9 mouse cellular contexts compared by ENCODE assay signal in genomic region chr11:120225256-120226195, GRCm38 (mm10). TPM values are rescaled to one million over a fixed set of nuclear protein-coding genes. Genes with fewer than 3 reads are reported as not detected.
A peak's percentile ranks its signal among the peaks of the same experiment; 100 is the strongest.
DNase-seq lines count a peak whose midpoint lies in the region; ATAC-seq and TF ChIP-seq lines count a peak whose summit lies in the region.
"Had no signal": no experiment of that assay in that cellular context is flagged by ENCODE, and none has a peak within 500 bp of the region (broad histone marks: within the 10 kb centered on the region; RNA-seq: fewer than 3 reads in every experiment).

No protein-coding gene starts in this region.

- H3K4me1 ChIP-seq in embryonic facial prominence, embryonic 12.5 days, result peaks cover 81% of the 10 kb centered on the region
- H3K4me1 ChIP-seq in hindbrain, embryonic 15.5 days (replicated peaks), result peaks cover 72% of the 10 kb centered on the region
- peaks cover 79% of the 10 kb centered on the region for H3K4me1 ChIP-seq in liver, embryonic 12.5 days
- H3K4me1 ChIP-seq in small intestine, adult 2 months (ENCODE audit: control insufficient read depth, insufficient read depth, insufficient read length, low read length), result peaks cover 51% of the 10 kb centered on the region

- H3K9me3 ChIP-seq in embryonic facial prominence, embryonic 12.5 days, result no peaks in the 10 kb centered on the region
- H3K9me3 ChIP-seq in hindbrain, embryonic 15.5 days, result no peaks in the 10 kb centered on the region
- H3K9me3 ChIP-seq in liver, embryonic 12.5 days (replicated peaks), result no peaks in the 10 kb centered on the region

- H3K36me3 ChIP-seq in embryonic facial prominence, embryonic 12.5 days, result no peaks in the 10 kb centered on the region; the same call in 1 of the 2 replicates
- H3K36me3 ChIP-seq in hindbrain, embryonic 15.5 days, result no peaks in the 10 kb centered on the region
- no peaks in the 10 kb centered on the region for H3K36me3 ChIP-seq in liver, embryonic 12.5 days
- H3K36me3 ChIP-seq in small intestine, adult 2 months (ENCODE audit: control insufficient read depth, insufficient read depth, low read length), result no peaks in the 10 kb centered on the region

- no peaks in the 10 kb centered on the region for H3K27me3 ChIP-seq in embryonic facial prominence, embryonic 12.5 days
- H3K27me3 ChIP-seq in hindbrain, embryonic 15.5 days, result no peaks in the 10 kb centered on the region
- peaks cover 93% of the 10 kb centered on the region for H3K27me3 ChIP-seq in liver, embryonic 12.5 days (replicated peaks)
- H3K27me3 ChIP-seq in small intestine, adult 2 months (ENCODE audit: control insufficient read depth, insufficient read depth, low read length), result no peaks in the 10 kb centered on the region

- H3K9ac ChIP-seq in embryonic facial prominence, embryonic 12.5 days, result peak overlapping the region; percentile 44
- H3K9ac ChIP-seq in hindbrain, embryonic 15.5 days, result peak overlapping the region; percentile 39
- no peak overlapping the region for H3K9ac ChIP-seq in liver, embryonic 12.5 days

- peak overlapping the region; percentile 19; the same call in 1 of the 2 replicates for H3K4me3 ChIP-seq in embryonic facial prominence, embryonic 12.5 days
- peak overlapping the region; percentile 14 for H3K4me3 ChIP-seq in hindbrain, embryonic 15.5 days
- H3K4me3 ChIP-seq in liver, embryonic 12.5 days, result peak overlapping the region; percentile 9; the same call in 1 of the 2 replicates
- peak overlapping the region; percentile 12 for H3K4me3 ChIP-seq in small intestine, adult 2 months (ENCODE audit: low read depth, low read length)
- H3K4me3 ChIP-seq: myocyte had no signal

- WGBS in embryonic facial prominence, embryonic 12.5 days, result 7% methylated on average over 36 of the region's 36 CpGs
- 14% methylated on average over 36 of the region's 36 CpGs for WGBS in hindbrain, embryonic 15.5 days
- WGBS in liver, embryonic 12.5 days (ENCODE audit: insufficient replicate concordance), result 9% methylated on average over 36 of the region's 36 CpGs
- WGBS in small intestine, adult 2 months, result 76% methylated on average over 36 of the region's 36 CpGs

- peak; percentile 49 to 56 for DNase-seq in right cerebral cortex, postnatal 10 days (ENCODE audit: low spot score in 2 of 2)
- DNase-seq in right cerebral cortex, adult 2 months (ENCODE audit: low spot score in 2 of 2), result no peak
- DNase-seq in spleen, adult 18-20 months, result no peak
- DNase-seq in layer of hippocampus, adult 9-11 months, result no peak

- ATAC-seq in embryonic facial prominence, embryonic 12.5 days (ENCODE audit: insufficient number of reproducible peaks, insufficient read depth, low FRiP score, low TSS enrichment), result no peak
- no peak for ATAC-seq in hindbrain, embryonic 15.5 days (ENCODE audit: low FRiP score, low read depth)
- no peak for ATAC-seq in liver, embryonic 12.5 days

- peak overlapping the region; percentile 55 for H3K27ac ChIP-seq in embryonic facial prominence, embryonic 12.5 days
- H3K27ac ChIP-seq in hindbrain, embryonic 15.5 days (replicated peaks), result peak overlapping the region; percentile 54
- no peak overlapping the region for H3K27ac ChIP-seq in liver, embryonic 12.5 days
- peak overlapping the region; percentile 85; the same call in 1 of the 2 replicates for H3K27ac ChIP-seq in small intestine, adult 2 months (ENCODE audit: insufficient read depth, low read depth, low read length)

- no peak for TF ChIP-seq CTCF in small intestine, adult 2 months (IDR thresholded peaks at IDR 0.05; ENCODE audit: extremely low read depth, insufficient read length, insufficient replicate concordance, low read depth, low read length)

- H3K4me2 ChIP-seq in embryonic facial prominence, embryonic 12.5 days (replicated peaks), result peak overlapping the region; percentile 95
- peak overlapping the region; percentile 52 for H3K4me2 ChIP-seq in hindbrain, embryonic 15.5 days
- H3K4me2 ChIP-seq in liver, embryonic 12.5 days, result peak overlapping the region; percentile 47

- no peak for TF ChIP-seq POLR2A in small intestine, adult 2 months (IDR thresholded peaks at IDR 0.05; ENCODE audit: low read depth, low read length)

RNA-seq across cellular contexts. Expression of gene Bahcc1, which starts 7.2 kb away (rescaled TPM):
- 16.8 and 18.8 TPM in 2 replicates for polyA plus RNA-seq in embryonic facial prominence, embryonic 12.5 days (2016; fragmentation: Nextera tagmentation; extraction: Ambion mirVana)
- polyA plus RNA-seq in hindbrain, embryonic 15.5 days (2015; fragmentation: Nextera tagmentation; extraction: Ambion mirVana), result 11.5 and 12.5 TPM in 2 replicates
- polyA plus RNA-seq in liver, embryonic 12.5 days (2016; fragmentation: Nextera tagmentation; extraction: Ambion mirVana), result 3.0 and 3.5 TPM in 2 replicates
- polyA plus RNA-seq in small intestine, adult 2 months (2012; rRNA removed), result 7.0 and 15.4 TPM in 2 replicates

Comparison
In these comparisons a context has a peak if more than half of its experiments do, and no peak if none do; other contexts are left out.
1. DNase-seq: peak in right cerebral cortex, postnatal 10 days (2 of 2); none in right cerebral cortex, adult 2 months (0 of 2), spleen, adult 18-20 months (0 of 2) and layer of hippocampus, adult 9-11 months (single experiment).
2. Peak in every context shown above with its lines, with median percentiles within 50 percentile points of each other: H3K4me2 ChIP-seq and H3K4me3 ChIP-seq.